Mouse (Mus musculus) kidney, embryonic 14.5 days (tissue): Measurements from ENCODE around the gene Gzmm. TPM values are rescaled to one million over a fixed set of nuclear protein-coding genes. Genes with fewer than 3 reads are reported as not detected.
A peak's percentile ranks its signal among the peaks of the same experiment; 100 is the strongest.

ENCODE experiments used
- ATAC-seq: fragments of 200-750 bp; cut with Nextera tagmentation; 2 replicates; pipeline ENCODE4 v1.8.0; 2017; ENCODE audit warnings: moderate number of reproducible peaks, mild to moderate bottlenecking, moderate TSS enrichment, moderate library complexity; ENCODE audit not compliant: low FRiP score, low TSS enrichment
- H3K27ac ChIP-seq: fragments of 300-500 bp; sonication (generic); 2 replicates; pipeline ENCODE4 v1.5.1; 2014; ENCODE audit warnings: low read depth, mild to moderate bottlenecking, low read length, moderate library complexity, mixed read lengths
- H3K27me3 ChIP-seq: fragments of 300-500 bp; sonication (generic); 2 replicates; pipeline ENCODE4 v1.6.1; 2014; ENCODE audit warnings: mild to moderate bottlenecking, low read length; ENCODE audit not compliant: control insufficient read depth, insufficient read depth
- H3K36me3 ChIP-seq: fragments of 300-500 bp; sonication (generic); 2 replicates; pipeline ENCODE4 v1.6.1; 2014; ENCODE audit warnings: low read length, mixed read lengths; ENCODE audit not compliant: control insufficient read depth, insufficient read depth
- H3K4me1 ChIP-seq: fragments of 300-500 bp; sonication (generic); 2 replicates; pipeline ENCODE4 v1.6.1; 2014; ENCODE audit warnings: low read length, mixed read lengths; ENCODE audit not compliant: control insufficient read depth, insufficient read depth
- H3K4me2 ChIP-seq: fragments of 300-500 bp; sonication (generic); replicated peaks from 2 replicates; pipeline ENCODE4 v1.6.1; 2014; ENCODE audit warnings: low read depth, mild to moderate bottlenecking, low read length
- H3K4me3 ChIP-seq: fragments of 300-500 bp; sonication (generic); 2 replicates; pipeline ENCODE4 v1.5.1; 2014; ENCODE audit warnings: mild to moderate bottlenecking, low read length
- H3K9ac ChIP-seq: fragments of 300-500 bp; sonication (generic); 2 replicates; pipeline ENCODE4 v1.6.1; 2014; ENCODE audit warnings: low read depth, mild to moderate bottlenecking, low read length, moderate library complexity
- H3K9me3 ChIP-seq: fragments of 300-500 bp; sonication (generic); 2 replicates; pipeline ENCODE4 v1.6.1; 2016; ENCODE audit warnings: low read length; ENCODE audit not compliant: control insufficient read depth
- WGBS: fragments of 180-500 bp; shearing (Covaris S2); extraction: QIAGEN DNeasy Blood & Tissue Kit; methylation state at CpG from one replicate; pipeline ENCODE4 v1.1.7; 2014; 5-methylcytosine and 5-hydroxymethylcytosine counted together
- polyA plus RNA-seq: library from polyadenylated mRNA; unstranded; fragments of >200 nt; fragmentation: Nextera tagmentation; extraction: Ambion mirVana; gene quantifications from 2 replicates; pipeline ENCODE4 v1.2.1, GENCODE M21; 2014

Gzmm gene
- polyA plus RNA-seq, 1 experiment from 2014 or later: 0.61 TPM

- H3K4me3 ChIP-seq: no peak overlapping the region
- H3K9ac ChIP-seq: no peak overlapping the region
- peaks cover 16% of the 10 kb centered on the region for H3K4me1 ChIP-seq
- H3K4me2 ChIP-seq: no peak overlapping the region
- ATAC-seq: peak; percentile 8; the same call in 1 of the 2 replicates
- H3K27me3 ChIP-seq: peaks cover 23% of the 10 kb centered on the region
- H3K9me3 ChIP-seq: no peaks in the 10 kb centered on the region
- H3K27ac ChIP-seq: no peak overlapping the region
- H3K36me3 ChIP-seq: peaks cover 44% of the 10 kb centered on the region
- WGBS: 96% methylated on average over 1 of the region's 1 CpGs
Measured at GRCm38 (mm10) chr10:79712029-79712428, 23.2 kb downstream of the Gzmm start.

- H3K4me1 ChIP-seq: peaks cover 14% of the 10 kb centered on the region; the same call in 1 of the 2 replicates
- H3K9me3 ChIP-seq: no peaks in the 10 kb centered on the region
- no peak overlapping the region for H3K4me3 ChIP-seq
- peak; percentile 36; the same call in 1 of the 2 replicates for ATAC-seq
- no peak overlapping the region for H3K4me2 ChIP-seq
- peaks cover 28% of the 10 kb centered on the region for H3K27me3 ChIP-seq
- H3K9ac ChIP-seq: no peak overlapping the region
- 12% methylated on average over 6 of the region's 6 CpGs for WGBS
- peaks cover 44% of the 10 kb centered on the region for H3K36me3 ChIP-seq
- H3K27ac ChIP-seq: no peak overlapping the region
Measured at GRCm38 (mm10) chr10:79712499-79713126, 23.8 kb downstream of the Gzmm start.

- Histone ChIP-seq H3K4me3 (no peak overlapping the region), H3K9me3 (no peaks in the 10 kb centered on the region), H3K27me3 (peaks cover 32% of the 10 kb centered on the region), H3K4me2 (no peak overlapping the region), H3K9ac (no peak overlapping the region), H3K36me3 (peaks cover 39% of the 10 kb centered on the region), H3K4me1 (peaks cover 12% of the 10 kb centered on the region; the same call in 1 of the 2 replicates), H3K27ac (no peak overlapping the region)
- ATAC-seq: no peak
- WGBS: 32% methylated on average over 1 of the region's 1 CpGs
Measured at GRCm38 (mm10) chr10:79713163-79713562, 24.3 kb downstream of the Gzmm start.

- Histone ChIP-seq H3K9me3 (no peaks in the 10 kb centered on the region), H3K27me3 (peaks cover 35% of the 10 kb centered on the region), H3K4me3 (no peak overlapping the region), H3K36me3 (peaks cover 21% of the 10 kb centered on the region), H3K9ac (no peak overlapping the region), H3K27ac (no peak overlapping the region), H3K4me1 (peaks cover 12% of the 10 kb centered on the region; the same call in 1 of the 2 replicates), H3K4me2 (no peak overlapping the region)
- no peak for ATAC-seq
- 76% methylated on average over 4 of the region's 4 CpGs for WGBS
Measured at GRCm38 (mm10) chr10:79714996-79715395, 26.2 kb downstream of the Gzmm start.

- Histone ChIP-seq H3K36me3 (peaks cover 7% of the 10 kb centered on the region), H3K27ac (no peak within 1 kb of the TSS), H3K9me3 (no peaks in the 10 kb centered on the region), H3K9ac (peak within 1 kb of the TSS; percentile 40), H3K4me3 (peak within 1 kb of the TSS; percentile 54), H3K4me1 (peaks cover 12% of the 10 kb centered on the region; the same call in 1 of the 2 replicates), H3K4me2 (peak within 1 kb of the TSS; percentile 90), H3K27me3 (peaks cover 35% of the 10 kb centered on the region)
- 0 out of 2 replicates have a peak, but pooled peaks have one; percentile 12 for ATAC-seq
- 2% methylated on average over 37 of the region's 91 CpGs for WGBS
Measured at GRCm38 (mm10) chr10:79716254-79716987, 27.6 kb downstream of the Gzmm start, which contains the start of gene Hcn2. TSS of gene Hcn2 (plus strand) at chr10:79716634.

GRCm38 (mm10) chr10:79716988-79717355, 28.2 kb downstream of the Gzmm start:
- peak overlapping the region; percentile 54 for H3K4me3 ChIP-seq
- peak overlapping the region; percentile 40; the same call in 1 of the 2 replicates for H3K9ac ChIP-seq
- ATAC-seq: no peak
- peak overlapping the region; percentile 90 for H3K4me2 ChIP-seq
- H3K27ac ChIP-seq: no peak overlapping the region
- H3K4me1 ChIP-seq: peaks cover 12% of the 10 kb centered on the region; the same call in 1 of the 2 replicates
- peaks cover 1% of the 10 kb centered on the region for H3K36me3 ChIP-seq
- peaks cover 35% of the 10 kb centered on the region for H3K27me3 ChIP-seq
- no peaks in the 10 kb centered on the region for H3K9me3 ChIP-seq
- 2% methylated on average over 35 of the region's 44 CpGs for WGBS

GRCm38 (mm10) chr10:79717640-79718357, 29.0 kb downstream of the Gzmm start:
- 3% methylated on average over 43 of the region's 43 CpGs for WGBS
- peaks cover 12% of the 10 kb centered on the region; the same call in 1 of the 2 replicates for H3K4me1 ChIP-seq
- no peak overlapping the region for H3K9ac ChIP-seq
- H3K9me3 ChIP-seq: no peaks in the 10 kb centered on the region
- no peak for ATAC-seq
- peak overlapping the region; percentile 90 for H3K4me2 ChIP-seq
- H3K4me3 ChIP-seq: peak overlapping the region; percentile 54
- H3K36me3 ChIP-seq: no peaks in the 10 kb centered on the region
- H3K27me3 ChIP-seq: peaks cover 35% of the 10 kb centered on the region
- no peak overlapping the region for H3K27ac ChIP-seq

GRCm38 (mm10) chr10:79721089-79721488, 32.3 kb downstream of the Gzmm start:
- Histone ChIP-seq H3K4me1 (peaks cover 15% of the 10 kb centered on the region; the same call in 1 of the 2 replicates), H3K4me2 (no peak overlapping the region), H3K9ac (no peak overlapping the region), H3K9me3 (no peaks in the 10 kb centered on the region), H3K27me3 (peaks cover 22% of the 10 kb centered on the region), H3K27ac (no peak overlapping the region), H3K36me3 (no peaks in the 10 kb centered on the region), H3K4me3 (no peak overlapping the region)
- WGBS: 69% methylated on average over 5 of the region's 5 CpGs
- ATAC-seq: no peak
